Mouse (Mus musculus) kidney, adult 8-10 months (tissue): ENCODE results near the gene Cdc14a.
A peak's percentile ranks its signal among the peaks of the same experiment; 100 is the strongest.

Experiments
- DNase-seq, 2 experiments: peaks; one replicate each; pipeline ENCODE4 v3.0.0; 2022

The Cdc14a gene

DNA sequence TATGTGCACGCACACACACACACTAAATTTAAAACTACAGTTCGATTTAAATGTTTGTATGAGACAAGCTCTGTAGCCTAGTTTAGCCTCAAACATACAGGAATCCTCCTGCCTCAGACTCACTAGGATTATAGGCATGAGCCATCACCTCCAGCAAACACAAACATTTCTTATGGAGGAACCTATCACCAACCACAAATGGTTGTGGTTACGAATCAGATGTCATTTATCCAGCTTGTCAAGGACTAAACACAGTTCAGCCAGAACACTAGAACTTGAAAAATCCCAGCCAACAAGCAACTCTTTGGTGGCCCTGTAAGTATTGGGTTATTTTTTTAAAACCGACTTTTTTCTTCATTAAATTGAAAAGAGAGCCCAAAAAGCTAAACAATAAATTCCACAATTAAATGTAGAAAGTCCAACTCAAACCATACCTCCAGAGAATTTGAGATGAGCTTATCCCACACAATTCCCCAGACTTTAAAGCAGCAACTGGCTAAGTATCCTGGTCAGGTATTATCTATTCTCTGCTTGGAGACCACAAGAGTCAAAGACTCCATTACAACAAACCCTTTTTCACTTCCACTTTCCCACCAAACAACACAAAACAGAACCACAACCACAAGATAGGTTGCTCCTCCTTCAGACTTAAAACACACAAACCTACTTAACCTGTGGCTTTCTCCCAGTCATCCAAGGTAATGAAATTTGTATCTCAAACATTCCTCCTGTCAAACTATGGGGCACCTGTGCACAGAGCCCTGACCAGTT, 10.7 kb downstream of the Cdc14a start:
- no peak for DNase-seq

GRCm38 (mm10) chr3:116410051-116410450, 13.8 kb downstream of the Cdc14a start:
- no peak for DNase-seq

DNA sequence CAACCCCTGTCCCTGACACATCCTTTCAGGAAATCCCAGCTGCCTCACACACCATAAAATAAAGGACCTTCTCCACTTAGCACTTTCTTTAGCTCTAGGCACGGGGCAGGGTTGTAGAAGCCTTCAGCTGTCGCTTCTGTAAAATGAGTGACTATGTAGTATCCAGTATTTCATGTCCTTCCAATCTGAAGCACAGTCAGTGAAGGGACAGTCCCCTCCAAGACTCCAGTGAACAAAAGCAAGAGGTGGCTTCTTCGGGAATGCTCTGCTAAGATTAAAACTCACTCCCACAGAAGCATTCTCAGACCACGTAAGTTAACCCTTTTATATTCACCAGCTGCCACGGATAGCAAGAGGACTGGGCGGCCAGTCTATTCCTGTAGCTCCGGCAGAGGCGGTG, 14.3 kb downstream of the Cdc14a start:
- no peak for DNase-seq

DNA sequence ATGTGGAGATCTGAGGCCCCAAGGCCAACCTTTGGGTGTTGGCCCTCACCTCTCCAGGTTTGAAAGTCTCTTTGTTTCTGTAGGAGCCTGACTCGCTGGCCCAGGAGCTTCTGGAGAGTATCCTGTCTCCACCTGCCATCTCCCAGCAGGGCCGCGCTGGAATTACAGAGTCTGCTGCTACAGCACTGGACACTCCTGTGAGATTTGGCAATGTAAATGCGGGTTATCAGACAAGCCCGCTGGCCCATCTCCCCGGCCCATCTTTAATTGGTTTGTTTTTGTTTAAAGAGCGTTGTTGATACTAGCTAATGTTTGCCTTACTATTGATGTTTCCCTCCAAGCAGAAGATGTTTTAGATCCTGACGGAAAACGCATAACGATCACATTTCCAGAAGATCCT, 15.0 kb downstream of the Cdc14a start:
- no peak for DNase-seq

- no peak for DNase-seq
These were observed 18.3 kb downstream of the Cdc14a start for GRCm38 (mm10) chr3:116405516-116405915.

- no peak for DNase-seq
These were observed 22.4 kb downstream of the Cdc14a start for GRCm38 (mm10) chr3:116401436-116401835.

DNA sequence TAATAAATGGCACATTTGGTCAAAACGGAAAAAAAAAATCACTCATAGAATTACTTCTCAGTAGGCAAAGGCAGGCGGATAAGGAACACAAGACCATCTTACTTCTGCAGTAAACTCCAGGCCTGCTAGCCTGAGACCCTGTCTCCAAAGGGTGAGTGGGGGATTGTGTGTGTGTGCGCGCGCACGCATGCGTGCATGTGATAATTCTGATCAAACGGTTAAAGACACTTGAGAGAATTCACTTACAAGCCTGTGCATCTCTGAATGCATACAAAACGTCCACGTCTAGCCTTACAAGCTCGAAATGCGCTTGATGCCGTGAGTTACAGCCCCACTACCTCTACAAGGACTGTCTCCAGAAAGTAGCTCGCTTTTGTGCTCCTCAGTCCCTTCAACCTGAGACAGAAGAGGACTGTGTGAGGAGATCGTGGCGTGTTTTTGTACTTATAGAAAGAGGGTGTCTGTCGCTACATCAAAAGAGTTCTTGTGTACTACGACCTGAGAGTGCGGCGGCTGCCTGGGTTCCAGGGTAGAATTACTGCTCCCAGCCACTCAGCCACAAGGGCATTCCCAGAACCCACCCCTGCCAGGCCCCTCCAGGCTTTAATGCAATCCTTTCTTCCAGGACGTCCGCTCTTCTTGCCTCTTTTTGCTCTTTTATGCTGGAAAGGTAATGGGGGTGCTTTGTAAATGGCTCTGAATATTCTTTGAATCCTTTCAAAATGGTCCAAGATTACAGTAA, 24.3 kb downstream of the Cdc14a start:
- no peak for DNase-seq

GRCm38 (mm10) chr3:116398543-116398942, 25.3 kb downstream of the Cdc14a start:
- DNase-seq, result no peak

- no peak for DNase-seq
These were observed 25.9 kb downstream of the Cdc14a start for GRCm38 (mm10) chr3:116397976-116398375.

DNA sequence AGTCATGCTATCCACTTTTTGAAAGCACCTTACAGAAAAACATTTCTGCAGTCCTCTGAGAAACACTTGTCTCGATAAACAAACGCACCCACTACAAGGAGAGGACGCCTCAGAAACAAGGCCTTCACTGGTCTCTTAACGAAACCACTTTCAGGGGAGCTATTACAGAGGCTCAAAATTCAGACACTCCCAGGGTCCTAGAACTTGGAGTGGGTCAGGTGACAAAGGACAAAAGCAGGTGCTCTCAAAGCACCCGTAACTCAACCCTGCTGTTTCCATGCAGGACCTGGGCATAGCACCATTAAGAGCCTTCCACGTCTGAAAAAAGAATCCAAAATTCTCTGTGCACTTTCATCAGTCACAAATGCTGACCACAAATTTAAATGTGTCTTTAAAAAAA, 26.5 kb downstream of the Cdc14a start:
- DNase-seq, result no peak

DNA sequence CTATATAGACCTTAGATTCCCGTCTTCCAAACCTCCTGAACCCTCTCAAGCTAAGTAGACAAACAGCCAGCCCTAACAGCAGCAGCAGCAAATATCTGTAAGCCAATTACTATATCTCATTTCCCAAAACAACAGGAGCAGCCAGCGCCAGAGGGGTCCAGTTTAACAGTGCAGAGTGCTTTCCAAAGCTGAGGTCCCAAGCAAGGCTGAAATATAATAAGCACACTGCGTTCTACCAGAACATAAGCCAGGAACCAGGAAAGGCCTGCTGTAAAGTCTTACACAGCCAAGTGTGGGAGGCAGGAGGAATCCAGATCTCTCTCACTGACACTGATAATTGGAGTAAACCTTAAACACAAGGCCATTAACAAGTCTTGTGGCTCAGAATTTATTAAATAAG, 27.3 kb downstream of the Cdc14a start:
- no peak for DNase-seq

DNA sequence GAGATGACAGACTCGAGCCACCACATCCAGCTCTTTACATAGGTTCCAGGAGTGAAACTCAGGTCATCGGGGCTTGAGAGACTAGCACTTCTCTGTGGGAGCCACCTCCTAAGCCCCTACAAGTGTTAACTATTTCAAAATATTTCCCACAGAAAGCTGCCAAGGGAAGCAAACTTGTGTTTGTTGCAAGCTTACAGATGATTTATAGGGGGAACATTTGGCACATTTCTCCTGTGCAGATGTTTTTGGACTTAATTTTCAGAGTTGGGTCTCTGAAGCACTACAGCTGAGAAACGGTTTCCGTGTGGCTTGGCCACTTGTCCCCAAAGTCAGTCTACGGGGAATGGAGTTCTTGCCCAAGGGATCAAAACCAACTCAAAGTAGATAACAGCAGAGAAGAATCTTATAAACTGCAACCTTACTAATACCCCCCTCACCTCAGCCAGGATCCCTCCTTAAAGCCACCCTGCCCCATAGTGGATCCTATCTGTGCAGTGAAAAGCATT, 28.9 kb downstream of the Cdc14a start:
- DNase-seq, result no peak

- DNase-seq, result no peak
These were observed 32.4 kb downstream of the Cdc14a start for GRCm38 (mm10) chr3:116391399-116391798.

GRCm38 (mm10) chr3:116389500-116390470, 34.0 kb downstream of the Cdc14a start:
- DNase-seq, result no peak

- DNase-seq, result no peak
These were observed 35.0 kb downstream of the Cdc14a start for GRCm38 (mm10) chr3:116388808-116389207.

GRCm38 (mm10) chr3:116386886-116387285, 36.9 kb downstream of the Cdc14a start:
- DNase-seq, result no peak

GRCm38 (mm10) chr3:116386342-116386741, 37.5 kb downstream of the Cdc14a start:
- no peak for DNase-seq

GRCm38 (mm10) chr3:116384319-116384718, 39.5 kb downstream of the Cdc14a start:
- DNase-seq, result peak; percentile 49 to 55

- no peak for DNase-seq
These were observed 43.5 kb downstream of the Cdc14a start for GRCm38 (mm10) chr3:116380319-116380718.

DNA sequence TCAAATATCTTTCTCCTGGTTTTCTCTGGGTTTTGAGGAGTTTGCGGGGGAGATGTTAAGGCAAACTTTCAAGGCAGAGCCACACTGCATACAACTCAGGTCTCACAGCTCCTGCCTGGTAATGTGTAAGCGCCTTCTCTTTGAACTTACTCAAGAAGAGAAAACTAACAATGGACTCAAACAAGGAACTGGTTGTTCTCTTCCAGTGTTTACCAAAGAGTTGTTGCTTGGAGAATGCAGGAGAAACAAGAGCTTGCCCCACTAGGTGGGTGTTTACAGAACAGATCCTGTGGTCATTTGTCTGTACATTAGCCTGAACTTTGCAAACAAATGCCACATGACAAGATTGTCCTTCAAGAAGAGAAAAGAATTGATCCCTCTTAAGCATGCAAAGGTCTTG, 48.4 kb downstream of the Cdc14a start:
- DNase-seq, result no peak

- DNase-seq, result no peak
These were observed 49.3 kb downstream of the Cdc14a start for GRCm38 (mm10) chr3:116374486-116374885.

- DNase-seq, result no peak
These were observed 50.6 kb downstream of the Cdc14a start for GRCm38 (mm10) chr3:116373196-116373595.

DNA sequence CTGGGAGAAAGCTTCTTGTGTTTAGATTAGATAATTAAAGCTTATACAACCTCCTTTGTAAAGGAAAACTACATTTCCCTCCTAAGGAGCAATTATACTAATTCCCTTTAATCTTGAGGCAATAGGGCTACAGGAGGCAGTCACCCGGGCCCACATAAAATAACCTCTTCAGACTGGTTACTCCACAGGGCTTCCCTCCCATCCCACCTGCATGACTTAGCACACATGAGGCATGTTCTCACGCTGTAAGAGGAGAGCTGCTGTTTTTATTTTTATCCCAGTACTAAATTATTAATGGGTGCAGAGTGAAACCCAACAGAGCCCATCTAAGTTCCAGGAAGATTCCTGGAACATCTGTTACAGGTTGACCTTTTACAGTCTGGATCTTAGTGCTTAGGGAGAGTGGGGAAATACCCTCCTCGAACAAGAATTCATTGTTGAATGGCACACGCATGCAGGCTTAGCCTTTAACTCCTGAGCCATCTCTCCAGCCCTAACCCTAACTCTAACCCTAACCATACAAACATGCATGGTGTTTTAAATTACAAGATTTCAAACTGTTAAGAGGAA, 54.9 kb downstream of the Cdc14a start:
- no peak for DNase-seq
